Mouse (Mus musculus) midbrain, embryonic 13.5 days (tissue): ENCODE results near the gene Ly6g5c. TPM values are rescaled to one million over a fixed set of nuclear protein-coding genes. Genes with fewer than 3 reads are reported as not detected.
A peak's percentile ranks its signal among the peaks of the same experiment; 100 is the strongest.

Experiments
- ATAC-seq: fragments of 200-750 bp; cut with Nextera tagmentation; 2 replicates; pipeline ENCODE4 v1.8.0; 2017; ENCODE audit warnings: mild to moderate bottlenecking, moderate TSS enrichment, moderate library complexity
- H3K27ac ChIP-seq: fragments of 300-500 bp; sonication (generic); 2 replicates; pipeline ENCODE4 v1.5.1; 2015; ENCODE audit warnings: inconsistent platforms, mild to moderate bottlenecking, moderate library complexity
- H3K27me3 ChIP-seq: fragments of 300-500 bp; sonication (generic); 2 replicates; pipeline ENCODE4 v1.6.1; 2015; ENCODE audit warnings: mild to moderate bottlenecking, inconsistent platforms
- H3K36me3 ChIP-seq: fragments of 300-500 bp; sonication (generic); 2 replicates; pipeline ENCODE4 v1.6.1; 2015; ENCODE audit warnings: mild to moderate bottlenecking, inconsistent platforms
- H3K4me1 ChIP-seq: fragments of 300-500 bp; sonication (generic); replicated peaks from 2 replicates; pipeline ENCODE4 v1.6.1; 2015; ENCODE audit warnings: inconsistent platforms
- H3K4me2 ChIP-seq: fragments of 300-500 bp; sonication (generic); replicated peaks from 2 replicates; pipeline ENCODE4 v1.6.1; 2015; ENCODE audit warnings: moderate library complexity, mild to moderate bottlenecking, inconsistent platforms
- H3K4me3 ChIP-seq: fragments of 300-500 bp; sonication (generic); replicated peaks from 2 replicates; pipeline ENCODE4 v1.5.1; 2015; ENCODE audit warnings: mild to moderate bottlenecking, inconsistent platforms
- H3K9ac ChIP-seq: fragments of 300-500 bp; sonication (generic); replicated peaks from 2 replicates; pipeline ENCODE4 v1.6.1; 2015; ENCODE audit warnings: mild to moderate bottlenecking, inconsistent platforms
- H3K9me3 ChIP-seq: fragments of 300-500 bp; sonication (generic); 2 replicates; pipeline ENCODE4 v1.6.1; 2016; ENCODE audit warnings: mild to moderate bottlenecking, inconsistent platforms
- WGBS: fragments of 180-500 bp; shearing (Covaris S2); methylation state at CpG from one replicate; pipeline ENCODE4 v1.1.7; 2015; 5-methylcytosine and 5-hydroxymethylcytosine counted together
- polyA plus RNA-seq: library from polyadenylated mRNA; unstranded; fragments of >200 nt; fragmentation: Nextera tagmentation; extraction: Ambion mirVana; gene quantifications from 2 replicates; pipeline ENCODE4 v1.2.1, GENCODE M21; 2015

The Ly6g5c gene
- polyA plus RNA-seq, result not detected in 2 replicates

GRCm38 (mm10) chr17:35108097-35108496 lies at the start of gene Ly6g5c:
Gene Ly6g5c, plus strand, starts transcription at chr17:35108279.
- WGBS, result 87% methylated on average over 6 of the region's 6 CpGs

GRCm38 (mm10) chr17:35058316-35058715 lies 49.8 kb upstream of the Ly6g5c start:
- H3K4me2 ChIP-seq, result peak overlapping the region; percentile 86
- peaks cover 29% of the 10 kb centered on the region for H3K4me1 ChIP-seq
- H3K4me3 ChIP-seq, result peak overlapping the region; percentile 88
- H3K27ac ChIP-seq, result peak overlapping the region; percentile 88; the same call in 1 of the 2 replicates
- H3K9me3 ChIP-seq, result no peaks in the 10 kb centered on the region
- peak overlapping the region; percentile 91; the same call in 1 of the 2 replicates for H3K9ac ChIP-seq
- peaks cover 5% of the 10 kb centered on the region; the same call in 1 of the 2 replicates for H3K27me3 ChIP-seq
- 70% methylated on average over 9 of the region's 9 CpGs for WGBS
- peaks cover 48% of the 10 kb centered on the region for H3K36me3 ChIP-seq
- peak; percentile 18; the same call in 1 of the 2 replicates for ATAC-seq

More at GRCm38 (mm10) chr17:35108097-35108496, at the start of gene Ly6g5c:
- peaks cover 10% of the 10 kb centered on the region for H3K36me3 ChIP-seq
- no peak for ATAC-seq
- peaks cover 7% of the 10 kb centered on the region for H3K4me1 ChIP-seq
- no peak within 1 kb of the TSS for H3K4me2 ChIP-seq
- no peak within 1 kb of the TSS for H3K4me3 ChIP-seq
- H3K9ac ChIP-seq, result 0 out of 2 replicates have a peak within 1 kb of the TSS, but pooled peaks have one; percentile 15
- H3K27ac ChIP-seq, result no peak within 1 kb of the TSS
- no peaks in the 10 kb centered on the region for H3K9me3 ChIP-seq
- no peaks in the 10 kb centered on the region for H3K27me3 ChIP-seq

GRCm38 (mm10) chr17:35058911-35059892 lies 48.9 kb upstream of the Ly6g5c start, which contains the start of gene Ddah2:
Gene Ddah2, plus strand, starts transcription at chr17:35059035.
- H3K9ac ChIP-seq, result peak within 1 kb of the TSS; percentile 91
- peaks cover 46% of the 10 kb centered on the region for H3K36me3 ChIP-seq
- peaks cover 30% of the 10 kb centered on the region for H3K4me1 ChIP-seq
- H3K4me3 ChIP-seq, result peak within 1 kb of the TSS; percentile 88
- no peaks in the 10 kb centered on the region for H3K9me3 ChIP-seq
- peak within 1 kb of the TSS; percentile 86 for H3K4me2 ChIP-seq
- WGBS, result under 1% methylated on average over 57 of the region's 57 CpGs
- ATAC-seq, result peak; percentile 90
- H3K27me3 ChIP-seq, result peaks cover 14% of the 10 kb centered on the region
- peak within 1 kb of the TSS; percentile 88 for H3K27ac ChIP-seq

GRCm38 (mm10) chr17:35060071-35060470 lies 48.0 kb upstream of the Ly6g5c start:
- Histone ChIP-seq H3K27me3 (peaks cover 19% of the 10 kb centered on the region), H3K9me3 (no peaks in the 10 kb centered on the region), H3K9ac (peak overlapping the region; percentile 91), H3K4me2 (peak overlapping the region; percentile 86), H3K4me1 (peaks cover 39% of the 10 kb centered on the region), H3K36me3 (peaks cover 41% of the 10 kb centered on the region), H3K4me3 (peak overlapping the region; percentile 88), H3K27ac (no peak overlapping the region)
- ATAC-seq, result peak; percentile 10
- whole genome bisulfite sequencing, result 31% methylated on average over 14 of the region's 14 CpGs

- peaks cover 46% of the 10 kb centered on the region for H3K4me1 ChIP-seq
- no peak overlapping the region for H3K27ac ChIP-seq
- H3K9me3 ChIP-seq, result no peaks in the 10 kb centered on the region
- H3K36me3 ChIP-seq, result peaks cover 36% of the 10 kb centered on the region
- H3K9ac ChIP-seq, result peak overlapping the region; percentile 91
- H3K27me3 ChIP-seq, result peaks cover 26% of the 10 kb centered on the region
- WGBS, result 64% methylated on average over 22 of the region's 22 CpGs
- peak overlapping the region; percentile 88 for H3K4me3 ChIP-seq
- peak overlapping the region; percentile 86 for H3K4me2 ChIP-seq
- ATAC-seq, result no peak
Observed at GRCm38 (mm10) chr17:35060737-35061297, 47.3 kb upstream of the Ly6g5c start.

GRCm38 (mm10) chr17:35061299-35061698 lies 46.8 kb upstream of the Ly6g5c start:
- H3K4me2 ChIP-seq, result peak overlapping the region; percentile 86; the same call in 1 of the 2 replicates

GRCm38 (mm10) chr17:35063466-35063865 lies 44.6 kb upstream of the Ly6g5c start:
- WGBS, result 90% methylated on average over 3 of the region's 3 CpGs
- peaks cover 30% of the 10 kb centered on the region for H3K36me3 ChIP-seq
- no peak for ATAC-seq
- no peak overlapping the region for H3K9ac ChIP-seq
- H3K27me3 ChIP-seq, result peaks cover 39% of the 10 kb centered on the region
- no peak overlapping the region for H3K27ac ChIP-seq
- H3K9me3 ChIP-seq, result no peaks in the 10 kb centered on the region
- H3K4me1 ChIP-seq, result peaks cover 44% of the 10 kb centered on the region
- H3K4me2 ChIP-seq, result no peak overlapping the region
- H3K4me3 ChIP-seq, result no peak overlapping the region

More at GRCm38 (mm10) chr17:35061299-35061698, 46.8 kb upstream of the Ly6g5c start:
- Histone ChIP-seq H3K27me3 (peaks cover 31% of the 10 kb centered on the region), H3K4me3 (no peak overlapping the region), H3K36me3 (peaks cover 32% of the 10 kb centered on the region), H3K27ac (no peak overlapping the region), H3K9me3 (no peaks in the 10 kb centered on the region), H3K9ac (no peak overlapping the region), H3K4me1 (peaks cover 49% of the 10 kb centered on the region)
- WGBS, result 79% methylated on average over 8 of the region's 8 CpGs
- no peak for ATAC-seq

GRCm38 (mm10) chr17:35064378-35064877 lies 43.7 kb upstream of the Ly6g5c start:
- H3K9me3 ChIP-seq, result no peaks in the 10 kb centered on the region
- no peak for ATAC-seq
- H3K4me3 ChIP-seq, result peak overlapping the region; percentile 27
- H3K9ac ChIP-seq, result no peak overlapping the region
- H3K4me1 ChIP-seq, result peaks cover 41% of the 10 kb centered on the region
- H3K4me2 ChIP-seq, result peak overlapping the region; percentile 50
- peaks cover 45% of the 10 kb centered on the region for H3K27me3 ChIP-seq
- 34% methylated on average over 10 of the region's 10 CpGs for WGBS
- peaks cover 30% of the 10 kb centered on the region for H3K36me3 ChIP-seq
- no peak overlapping the region for H3K27ac ChIP-seq

- 2% methylated on average over 48 of the region's 48 CpGs for WGBS
- Histone ChIP-seq H3K9me3 (no peaks in the 10 kb centered on the region), H3K4me3 (peak within 1 kb of the TSS; percentile 27), H3K4me2 (peak within 1 kb of the TSS; percentile 50), H3K4me1 (peaks cover 35% of the 10 kb centered on the region), H3K27ac (no peak within 1 kb of the TSS), H3K27me3 (peaks cover 45% of the 10 kb centered on the region), H3K9ac (peak within 1 kb of the TSS; percentile 48), H3K36me3 (peaks cover 30% of the 10 kb centered on the region)
- peak; percentile 25; the same call in 1 of the 2 replicates for ATAC-seq
Observed at GRCm38 (mm10) chr17:35064951-35065947, 42.8 kb upstream of the Ly6g5c start, which contains the start of gene Ly6g6c. Gene Ly6g6c, plus strand, starts transcription at chr17:35065388.

- Histone ChIP-seq H3K4me3 (peak within 1 kb of the TSS; percentile 27), H3K4me2 (peak within 1 kb of the TSS; percentile 50), H3K27me3 (peaks cover 45% of the 10 kb centered on the region), H3K27ac (no peak within 1 kb of the TSS), H3K9me3 (no peaks in the 10 kb centered on the region), H3K9ac (peak within 1 kb of the TSS; percentile 48), H3K4me1 (peaks cover 27% of the 10 kb centered on the region), H3K36me3 (peaks cover 23% of the 10 kb centered on the region)
- ATAC-seq, result no peak
- 45% methylated on average over 10 of the region's 10 CpGs for WGBS
Observed at GRCm38 (mm10) chr17:35066084-35066483, 42.0 kb upstream of the Ly6g5c start, which contains the start of gene Mpig6b. Gene Mpig6b, minus strand, starts transcription at chr17:35066184.
